Mouse (Mus musculus) heart, embryonic 13.5 days (tissue): ENCODE results near the gene Zbtb17. TPM values are rescaled to one million over a fixed set of nuclear protein-coding genes. Genes with fewer than 3 reads are reported as not detected.

Source experiments
- ATAC-seq: fragments of 200-750 bp; cut with Nextera tagmentation; 2 replicates; pipeline ENCODE4 v1.8.0; 2017; ENCODE audit warnings: moderate TSS enrichment; ENCODE audit not compliant: insufficient number of reproducible peaks, low FRiP score, low TSS enrichment; ENCODE audit errors: extremely low read depth
- H3K27ac ChIP-seq: fragments of 300-500 bp; sonication (generic); replicated peaks from 2 replicates; pipeline ENCODE4 v1.5.1; 2015; ENCODE audit warnings: moderate library complexity, mild to moderate bottlenecking, inconsistent platforms
- H3K27me3 ChIP-seq: fragments of 300-500 bp; sonication (generic); replicated peaks from 2 replicates; pipeline ENCODE4 v1.6.1; 2015; ENCODE audit warnings: mild to moderate bottlenecking, inconsistent platforms
- H3K36me3 ChIP-seq: fragments of 300-500 bp; sonication (generic); 2 replicates; pipeline ENCODE4 v1.6.1; 2015; ENCODE audit warnings: mild to moderate bottlenecking, inconsistent platforms
- H3K4me1 ChIP-seq: fragments of 300-500 bp; sonication (generic); 2 replicates; pipeline ENCODE4 v1.6.1; 2015; ENCODE audit warnings: inconsistent platforms
- H3K4me2 ChIP-seq: fragments of 300-500 bp; sonication (generic); 2 replicates; pipeline ENCODE4 v1.6.1; 2015; ENCODE audit warnings: inconsistent platforms, mild to moderate bottlenecking, moderate library complexity
- H3K4me3 ChIP-seq: fragments of 300-500 bp; sonication (generic); 2 replicates; pipeline ENCODE4 v1.5.1; 2015; ENCODE audit warnings: moderate library complexity, mild to moderate bottlenecking, inconsistent platforms
- H3K9ac ChIP-seq: fragments of 300-500 bp; sonication (generic); 2 replicates; pipeline ENCODE4 v1.6.1; 2015; ENCODE audit warnings: inconsistent platforms, mild to moderate bottlenecking, moderate library complexity
- H3K9me3 ChIP-seq: fragments of 300-500 bp; sonication (generic); 2 replicates; pipeline ENCODE4 v1.6.1; 2016; ENCODE audit warnings: inconsistent platforms
- WGBS: fragments of 180-500 bp; shearing (Covaris S2); methylation state at CpG from one replicate; pipeline ENCODE4 v1.1.7; 2015; ENCODE audit warnings: mixed read lengths; 5-methylcytosine and 5-hydroxymethylcytosine counted together
- polyA plus RNA-seq: library from polyadenylated mRNA; unstranded; fragments of >200 nt; fragmentation: Nextera tagmentation; extraction: Ambion mirVana; gene quantifications from 2 replicates; pipeline ENCODE4 v1.2.1, GENCODE M21; 2015

Zbtb17 gene
- polyA plus RNA-seq, 1 experiment from 2014 or later = 23.4 TPM

GRCm38 (mm10) chr4:141472641-141473321 lies 28.3 kb downstream of the Zbtb17 start:
- H3K4me3 ChIP-seq = no peak overlapping the region
- H3K27me3 ChIP-seq = no peaks in the 10 kb centered on the region
- ATAC-seq = no peak
- WGBS = 84% methylated on average over 32 of the region's 32 CpGs
- no peaks in the 10 kb centered on the region for H3K4me1 ChIP-seq
- no peak overlapping the region for H3K27ac ChIP-seq
- peaks cover 99% of the 10 kb centered on the region for H3K36me3 ChIP-seq
- no peaks in the 10 kb centered on the region; the same call in 1 of the 2 replicates for H3K9me3 ChIP-seq
- no peak overlapping the region for H3K9ac ChIP-seq
- no peak overlapping the region for H3K4me2 ChIP-seq

- Histone ChIP-seq H3K9ac (no peak overlapping the region), H3K27ac (no peak overlapping the region), H3K4me3 (no peak overlapping the region), H3K9me3 (no peaks in the 10 kb centered on the region; the same call in 1 of the 2 replicates), H3K27me3 (no peaks in the 10 kb centered on the region), H3K4me2 (no peak overlapping the region), H3K36me3 (peaks cover 100% of the 10 kb centered on the region), H3K4me1 (no peaks in the 10 kb centered on the region)
- 85% methylated on average over 19 of the region's 19 CpGs for WGBS
- ATAC-seq = no peak
These were observed 30.0 kb downstream of the Zbtb17 start for GRCm38 (mm10) chr4:141474431-141474830.

- ATAC-seq = no peak
- H3K4me2 ChIP-seq = no peak overlapping the region
- H3K4me1 ChIP-seq = no peaks in the 10 kb centered on the region
- H3K9ac ChIP-seq = no peak overlapping the region
- H3K27ac ChIP-seq = peak overlapping the region; percentile 8
- H3K27me3 ChIP-seq = no peaks in the 10 kb centered on the region
- H3K36me3 ChIP-seq = peaks cover 99% of the 10 kb centered on the region
- no peak overlapping the region for H3K4me3 ChIP-seq
- 85% methylated on average over 16 of the region's 16 CpGs for WGBS
- no peaks in the 10 kb centered on the region for H3K9me3 ChIP-seq
These were observed 33.2 kb downstream of the Zbtb17 start for GRCm38 (mm10) chr4:141477681-141478102.

GRCm38 (mm10) chr4:141478225-141478624 lies 33.8 kb downstream of the Zbtb17 start:
- Histone ChIP-seq H3K4me3 (no peak overlapping the region), H3K27me3 (no peaks in the 10 kb centered on the region), H3K4me2 (no peak overlapping the region), H3K4me1 (no peaks in the 10 kb centered on the region), H3K9ac (no peak overlapping the region), H3K9me3 (no peaks in the 10 kb centered on the region), H3K36me3 (peaks cover 99% of the 10 kb centered on the region), H3K27ac (peak overlapping the region; percentile 8; the same call in 1 of the 2 replicates)
- 86% methylated on average over 23 of the region's 23 CpGs for WGBS
- no peak for ATAC-seq

GRCm38 (mm10) chr4:141478794-141479193 lies 34.3 kb downstream of the Zbtb17 start:
- Histone ChIP-seq H3K36me3 (peaks cover 99% of the 10 kb centered on the region), H3K9me3 (no peaks in the 10 kb centered on the region), H3K27me3 (no peaks in the 10 kb centered on the region), H3K4me3 (no peak overlapping the region), H3K4me1 (no peaks in the 10 kb centered on the region), H3K4me2 (no peak overlapping the region), H3K27ac (no peak overlapping the region), H3K9ac (no peak overlapping the region)
- 91% methylated on average over 32 of the region's 32 CpGs for whole genome bisulfite sequencing
- ATAC-seq = no peak

GRCm38 (mm10) chr4:141479411-141479810 lies 35.0 kb downstream of the Zbtb17 start:
- WGBS = 89% methylated on average over 8 of the region's 8 CpGs
- Histone ChIP-seq H3K9me3 (no peaks in the 10 kb centered on the region), H3K4me1 (no peaks in the 10 kb centered on the region), H3K9ac (no peak overlapping the region), H3K4me3 (no peak overlapping the region), H3K27ac (no peak overlapping the region), H3K27me3 (no peaks in the 10 kb centered on the region), H3K36me3 (peaks cover 99% of the 10 kb centered on the region), H3K4me2 (no peak overlapping the region)
- no peak for ATAC-seq

GRCm38 (mm10) chr4:141484071-141484470 lies 39.6 kb downstream of the Zbtb17 start:
- Histone ChIP-seq H3K27ac (no peak overlapping the region), H3K36me3 (peaks cover 99% of the 10 kb centered on the region), H3K27me3 (no peaks in the 10 kb centered on the region), H3K9me3 (no peaks in the 10 kb centered on the region), H3K4me2 (no peak overlapping the region), H3K9ac (no peak overlapping the region), H3K4me1 (no peaks in the 10 kb centered on the region), H3K4me3 (no peak overlapping the region)
- 68% methylated on average over 11 of the region's 11 CpGs for WGBS
- no peak for ATAC-seq

- Histone ChIP-seq H3K27me3 (no peaks in the 10 kb centered on the region), H3K36me3 (peaks cover 100% of the 10 kb centered on the region), H3K4me3 (no peak overlapping the region), H3K4me1 (no peaks in the 10 kb centered on the region), H3K9me3 (no peaks in the 10 kb centered on the region), H3K27ac (no peak overlapping the region), H3K4me2 (no peak overlapping the region), H3K9ac (no peak overlapping the region)
- no peak for ATAC-seq
- WGBS = 95% methylated on average over 11 of the region's 11 CpGs
These were observed 43.1 kb downstream of the Zbtb17 start for GRCm38 (mm10) chr4:141487581-141487980.

GRCm38 (mm10) chr4:141488670-141489069 lies 44.2 kb downstream of the Zbtb17 start:
- Histone ChIP-seq H3K4me1 (no peaks in the 10 kb centered on the region), H3K36me3 (peaks cover 100% of the 10 kb centered on the region), H3K27ac (no peak overlapping the region), H3K4me3 (no peak overlapping the region), H3K27me3 (no peaks in the 10 kb centered on the region), H3K4me2 (no peak overlapping the region), H3K9ac (no peak overlapping the region), H3K9me3 (no peaks in the 10 kb centered on the region)
- no peak for ATAC-seq
- WGBS = 91% methylated on average over 4 of the region's 4 CpGs

- H3K4me3 ChIP-seq = no peak overlapping the region
- WGBS = 52% methylated on average over 4 of the region's 4 CpGs
- H3K9ac ChIP-seq = no peak overlapping the region; the same call in 1 of the 2 replicates
These were observed 56.2 kb downstream of the Zbtb17 start for GRCm38 (mm10) chr4:141500637-141501036.

GRCm38 (mm10) chr4:141501058-141501457 lies 56.6 kb downstream of the Zbtb17 start:
- peaks cover 45% of the 10 kb centered on the region for H3K4me1 ChIP-seq
- H3K4me2 ChIP-seq = no peak overlapping the region
- H3K27ac ChIP-seq = peak overlapping the region; percentile 29; the same call in 1 of the 2 replicates
- no peaks in the 10 kb centered on the region for H3K9me3 ChIP-seq
- H3K9ac ChIP-seq = peak overlapping the region; percentile 33
- 0 out of 2 replicates have a peak, but pooled peaks cover 3% of the 10 kb centered on the region for H3K36me3 ChIP-seq
- H3K4me3 ChIP-seq = no peak overlapping the region
- 56% methylated on average over 5 of the region's 5 CpGs for WGBS
- ATAC-seq = no peak
- H3K27me3 ChIP-seq = no peaks in the 10 kb centered on the region

More at GRCm38 (mm10) chr4:141500637-141501036, 56.2 kb downstream of the Zbtb17 start:
- no peaks in the 10 kb centered on the region for H3K9me3 ChIP-seq
- no peak overlapping the region for H3K4me2 ChIP-seq
- no peak for ATAC-seq
- no peaks in the 10 kb centered on the region for H3K27me3 ChIP-seq
- H3K36me3 ChIP-seq = peaks cover 6% of the 10 kb centered on the region
- peaks cover 41% of the 10 kb centered on the region for H3K4me1 ChIP-seq
- H3K27ac ChIP-seq = peak overlapping the region; percentile 29; the same call in 1 of the 2 replicates

- Histone ChIP-seq H3K27ac (no peak overlapping the region), H3K9ac (no peak overlapping the region), H3K27me3 (no peaks in the 10 kb centered on the region), H3K4me1 (peaks cover 56% of the 10 kb centered on the region), H3K4me3 (no peak overlapping the region), H3K36me3 (0 out of 2 replicates have a peak, but pooled peaks cover 3% of the 10 kb centered on the region), H3K9me3 (no peaks in the 10 kb centered on the region), H3K4me2 (no peak overlapping the region)
- 72% methylated on average over 5 of the region's 5 CpGs for WGBS
- no peak for ATAC-seq
These were observed 58.3 kb downstream of the Zbtb17 start for GRCm38 (mm10) chr4:141502723-141503122.
